ENCODE assay signal across 7 mouse cellular contexts in the genomic region with DNA sequence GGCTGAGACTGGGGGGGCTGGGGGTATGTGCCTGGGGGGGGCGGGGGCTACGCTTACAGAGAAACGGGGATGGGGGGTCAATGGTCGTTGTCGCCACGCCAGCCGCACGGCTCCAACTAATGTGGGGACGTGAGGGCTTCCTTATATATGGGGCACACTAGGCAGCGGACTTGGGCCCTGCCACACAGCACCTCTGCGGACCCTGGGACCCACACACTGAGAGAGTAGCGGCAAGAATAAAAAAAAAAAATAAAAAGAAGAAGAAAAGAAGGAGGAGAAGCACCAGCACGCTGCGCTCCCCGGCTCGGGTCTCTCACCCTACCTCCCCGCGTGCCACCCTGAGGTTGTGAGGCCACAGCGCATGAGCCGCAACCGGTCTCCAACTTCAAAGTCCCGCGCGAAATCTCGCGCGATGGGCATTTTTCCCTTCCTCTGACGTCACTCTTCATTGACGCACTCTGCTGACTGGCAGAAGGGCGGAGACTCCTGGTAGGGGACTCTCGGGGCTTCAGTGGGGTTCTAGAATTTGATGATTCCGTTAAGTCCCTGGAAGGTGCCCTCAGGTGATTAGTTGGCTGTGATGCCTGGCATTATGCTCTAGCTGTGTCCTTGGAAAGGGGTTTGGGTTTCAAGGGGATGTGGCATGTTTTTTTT. TPM values are rescaled to one million over a fixed set of nuclear protein-coding genes. Genes with fewer than 3 reads are reported as not detected.
A peak's percentile ranks its signal among the peaks of the same experiment; 100 is the strongest.
DNase-seq lines count a peak whose midpoint lies in the region; ATAC-seq and TF ChIP-seq lines count a peak whose summit lies in the region.

No protein-coding gene starts in this region.

- peak; percentile 82; the same call in 1 of the 2 replicates for TF ChIP-seq POLR2A in small intestine, adult 2 months (IDR thresholded peaks at IDR 0.05; ENCODE audit: low read depth, low read length)

- DNase-seq in adrenal gland, adult 8-10 months, result peak; percentile 90
- peak; percentile 86 for DNase-seq in embryo, embryonic 9.5 days (ENCODE audit: extremely low spot score)
- peak; percentile 80 to 86 for DNase-seq in gastrocnemius, postnatal 4 days (ENCODE audit: low spot score in 2 of 2)
- peak; percentile 92 for DNase-seq in left cerebral cortex, postnatal 4 days

- H3K27ac ChIP-seq in intestine, postnatal 0 days (ENCODE audit: low read depth, low read length), result peak overlapping the region; percentile 23; the same call in 1 of the 2 replicates
- peak overlapping the region; percentile 82 for H3K27ac ChIP-seq in midbrain, embryonic 12.5 days (replicated peaks)
- H3K27ac ChIP-seq in small intestine, adult 2 months (ENCODE audit: insufficient read depth, low read depth, low read length), result 0 out of 2 replicates have a peak overlapping the region, but pooled peaks have one; percentile 6

- H3K4me1 ChIP-seq in intestine, postnatal 0 days (replicated peaks; ENCODE audit: control insufficient read depth, insufficient read depth, low read length), result no peaks in the 10 kb centered on the region
- H3K4me1 ChIP-seq in midbrain, embryonic 12.5 days, result no peaks in the 10 kb centered on the region
- H3K4me1 ChIP-seq in small intestine, adult 2 months (ENCODE audit: control insufficient read depth, insufficient read depth, insufficient read length, low read length), result no peaks in the 10 kb centered on the region

- peak; percentile 17; the same call in 1 of the 2 replicates for TF ChIP-seq CTCF in intestine, postnatal 0 days (IDR thresholded peaks at IDR 0.05; ENCODE audit: low read depth)
- TF ChIP-seq CTCF in small intestine, adult 2 months (IDR thresholded peaks at IDR 0.05; ENCODE audit: extremely low read depth, insufficient read length, insufficient replicate concordance, low read depth, low read length), result no peak

- WGBS in intestine, postnatal 0 days, result 17% methylated on average over 31 of the region's 32 CpGs
- WGBS in midbrain, embryonic 12.5 days, result 24% methylated on average over 31 of the region's 32 CpGs
- WGBS in small intestine, adult 2 months, result 14% methylated on average over 31 of the region's 32 CpGs

- no peaks in the 10 kb centered on the region for H3K27me3 ChIP-seq in intestine, postnatal 0 days (replicated peaks; ENCODE audit: control insufficient read depth, insufficient read depth, low read length)
- no peaks in the 10 kb centered on the region for H3K27me3 ChIP-seq in midbrain, embryonic 12.5 days
- no peaks in the 10 kb centered on the region for H3K27me3 ChIP-seq in small intestine, adult 2 months (ENCODE audit: control insufficient read depth, insufficient read depth, low read length)

- no peaks in the 10 kb centered on the region for H3K9me3 ChIP-seq in intestine, postnatal 0 days (ENCODE audit: control insufficient read depth)
- H3K9me3 ChIP-seq in midbrain, embryonic 12.5 days, result no peaks in the 10 kb centered on the region

- H3K9ac ChIP-seq in intestine, postnatal 0 days (ENCODE audit: low read depth, low read length), result peak overlapping the region; percentile 46
- peak overlapping the region; percentile 79 for H3K9ac ChIP-seq in midbrain, embryonic 12.5 days (replicated peaks)

- peak; percentile 89 for ATAC-seq in intestine, postnatal 0 days
- peak; percentile 92 for ATAC-seq in midbrain, embryonic 12.5 days (ENCODE audit: low FRiP score, low read depth)

- peak overlapping the region; percentile 76 for H3K4me2 ChIP-seq in intestine, postnatal 0 days (replicated peaks; ENCODE audit: low read depth)
- H3K4me2 ChIP-seq in midbrain, embryonic 12.5 days (replicated peaks), result peak overlapping the region; percentile 57

- no peaks in the 10 kb centered on the region for H3K36me3 ChIP-seq in intestine, postnatal 0 days (ENCODE audit: control insufficient read depth, insufficient read depth)
- no peaks in the 10 kb centered on the region for H3K36me3 ChIP-seq in midbrain, embryonic 12.5 days
- no peaks in the 10 kb centered on the region for H3K36me3 ChIP-seq in small intestine, adult 2 months (ENCODE audit: control insufficient read depth, insufficient read depth, low read length)

- peak overlapping the region; percentile 47 for H3K4me3 ChIP-seq in intestine, postnatal 0 days (ENCODE audit: low read depth, low read length)
- H3K4me3 ChIP-seq in midbrain, embryonic 12.5 days, result peak overlapping the region; percentile 59
- peak overlapping the region; percentile 86 for H3K4me3 ChIP-seq in small intestine, adult 2 months (ENCODE audit: low read depth, low read length)

- intact Hi-C loops in left cerebral cortex, postnatal 4 days (cut with DNase I), result loop anchor here (10.0 kb wide), 1 partner anchor 268 kb away; no protein-coding TSS in a partner anchor

RNA-seq across cellular contexts. Expression of gene Nkrf, which starts 0.5 kb away (rescaled TPM):
- 10 to 100 TPM in 3 of 4 experiments, 1 to 10 TPM in 1; 9.4 to 13.3 (median 12.3) TPM for total RNA-seq in adrenal gland, adult 8-10 months (2022)
- 1 to 10 TPM; 3.5 to 4.1 TPM for total RNA-seq in gastrocnemius, postnatal 4 days (2021)
- polyA plus RNA-seq in intestine, postnatal 0 days (2015; fragmentation: Nextera tagmentation; extraction: Ambion mirVana), result 1.4 TPM in 2 replicates
- 10 to 100 TPM; 26.0 to 26.7 TPM for total RNA-seq in left cerebral cortex, postnatal 4 days (2021)
- 8.7 and 9.7 TPM in 2 replicates for polyA plus RNA-seq in midbrain, embryonic 12.5 days (2016; fragmentation: Nextera tagmentation; extraction: Ambion mirVana)
- 0.08 TPM in 2 replicates for polyA plus RNA-seq in small intestine, adult 2 months (2012; rRNA removed)

RNA-seq across cellular contexts. Expression of gene C330007P06Rik, which starts 29.3 kb away (rescaled TPM):
- total RNA-seq in adrenal gland, adult 8-10 months (2022), result 10 to 100 TPM; 49.0 to 54.6 (median 52.2) TPM
- total RNA-seq in gastrocnemius, postnatal 4 days (2021), result 10 to 100 TPM; 16.1 to 16.8 TPM
- 17.8 and 18.1 TPM in 2 replicates for polyA plus RNA-seq in intestine, postnatal 0 days (2015; fragmentation: Nextera tagmentation; extraction: Ambion mirVana)
- 10 to 100 TPM; 25.6 to 26.5 TPM for total RNA-seq in left cerebral cortex, postnatal 4 days (2021)
- polyA plus RNA-seq in midbrain, embryonic 12.5 days (2016; fragmentation: Nextera tagmentation; extraction: Ambion mirVana), result 28.1 and 32.3 TPM in 2 replicates
- polyA plus RNA-seq in small intestine, adult 2 months (2012; rRNA removed), result 2.8 and 5.2 TPM in 2 replicates

RNA-seq across cellular contexts. Expression of gene Ube2a, which starts 29.5 kb away (rescaled TPM):
- 10 to 100 TPM; 51.4 to 63.9 (median 55.7) TPM for total RNA-seq in adrenal gland, adult 8-10 months (2022)
- 10 to 100 TPM; 40.0 to 50.1 TPM for total RNA-seq in gastrocnemius, postnatal 4 days (2021)
- 153 and 168 TPM in 2 replicates for polyA plus RNA-seq in intestine, postnatal 0 days (2015; fragmentation: Nextera tagmentation; extraction: Ambion mirVana)
- 10 to 100 TPM; 57.2 to 60.3 TPM for total RNA-seq in left cerebral cortex, postnatal 4 days (2021)
- 110 TPM in 2 replicates for polyA plus RNA-seq in midbrain, embryonic 12.5 days (2016; fragmentation: Nextera tagmentation; extraction: Ambion mirVana)
- polyA plus RNA-seq in small intestine, adult 2 months (2012; rRNA removed), result 20.6 and 34.2 TPM in 2 replicates

Comparison
In these comparisons a context has a peak if more than half of its experiments do, and no peak if none do; other contexts are left out.
1. Peak in every context shown above with its lines: DNase-seq, ATAC-seq, H3K4me3 ChIP-seq and H3K27ac ChIP-seq.
2. H3K27ac ChIP-seq: peak in every context shown above with its lines; median percentile 82 in midbrain, embryonic 12.5 days; 23 in intestine, postnatal 0 days; 6 in small intestine, adult 2 months.